Mouse (Mus musculus) spleen, adult 2 months (tissue): ENCODE data around the gene Sbp. TPM values are rescaled to one million over a fixed set of nuclear protein-coding genes. Genes with fewer than 3 reads are reported as not detected.

Source experiments
- DNase-seq, 2 experiments: peaks; one replicate each; pipeline versions ENCODE4 v3.0.0 to v3.0.0-alpha.2; 2012 to 2021; ENCODE audit warnings: low spot score in 2 of 2, low read depth in 1 of 2
- H3K27ac ChIP-seq: fragments of 200-500 bp; 2 replicates; pipeline ENCODE4 v1.5.1; 2012; ENCODE audit warnings: low read length, inconsistent platforms; ENCODE audit not compliant: insufficient read depth
- H3K27me3 ChIP-seq: fragments of 200-500 bp; 2 replicates; pipeline ENCODE4 v1.6.1; 2012; ENCODE audit warnings: mild to moderate bottlenecking, moderate library complexity, low read length, inconsistent platforms; ENCODE audit not compliant: control insufficient read depth, insufficient read depth
- H3K36me3 ChIP-seq: fragments of 200-500 bp; 2 replicates; pipeline ENCODE4 v1.6.1; 2012; ENCODE audit warnings: mild to moderate bottlenecking, low read length, inconsistent platforms; ENCODE audit not compliant: control insufficient read depth, insufficient read depth
- H3K4me1 ChIP-seq: fragments of 200-500 bp; 2 replicates; pipeline ENCODE4 v1.6.1; 2011; ENCODE audit warnings: inconsistent platforms; ENCODE audit not compliant: control insufficient read depth, insufficient read depth, insufficient read length
- H3K4me3 ChIP-seq: fragments of 200-500 bp; 2 replicates; pipeline ENCODE4 v1.5.1; 2011; ENCODE audit warnings: mild to moderate bottlenecking, inconsistent platforms; ENCODE audit not compliant: insufficient read depth, insufficient read length; ENCODE audit errors: extremely low read depth
- CTCF ChIP-seq: fragments of 200-500 bp; IDR thresholded peaks from 2 replicates; pipeline ENCODE4 v1.5.1; 2011; ENCODE audit warnings: mild to moderate bottlenecking, inconsistent platforms; ENCODE audit not compliant: insufficient read depth, insufficient read length, insufficient replicate concordance; ENCODE audit errors: extremely low read depth
- POLR2A ChIP-seq: fragments of 200-500 bp; IDR thresholded peaks from 2 replicates; pipeline ENCODE4 v1.6.1; 2011; ENCODE audit warnings: low read depth, low read length, inconsistent platforms
- WGBS: fragments of 180-500 bp; shearing (Covaris S2); methylation state at CpG from one replicate; pipeline ENCODE4 v1.1.7; 2018; 5-methylcytosine and 5-hydroxymethylcytosine counted together
- polyA plus RNA-seq: library from polyadenylated mRNA; depleted of rRNA; stranded (reverse); fragments of >200 nt; gene quantifications from 2 replicates; pipeline ENCODE4 v1.2.3, GENCODE M21; 2012; rRNA removed

Gene Sbp
- polyA plus RNA-seq, 1 experiment: not detected

GRCm38 (mm10) chr17:23989802-23990201 is 48.3 kb downstream of the Sbp start:
- Histone ChIP-seq H3K27ac (no peak overlapping the region), H3K27me3 (no peaks in the 10 kb centered on the region), H3K36me3 (no peaks in the 10 kb centered on the region), H3K4me3 (no peak overlapping the region), H3K4me1 (0 out of 2 replicates have a peak, but pooled peaks cover 3% of the 10 kb centered on the region)
- no peak for DNase-seq
- TF ChIP-seq POLR2A (no peak), CTCF (no peak)
- WGBS: 44% methylated on average over 2 of the region's 2 CpGs

GRCm38 (mm10) chr17:23992789-23993553 is 51.5 kb downstream of the Sbp start:
- Histone ChIP-seq H3K4me3 (no peak overlapping the region), H3K27me3 (no peaks in the 10 kb centered on the region), H3K27ac (no peak overlapping the region), H3K36me3 (no peaks in the 10 kb centered on the region), H3K4me1 (0 out of 2 replicates have a peak, but pooled peaks cover 3% of the 10 kb centered on the region)
- no peak for DNase-seq
- no peak for TF ChIP-seq POLR2A
- TF ChIP-seq CTCF: no peak
- WGBS: 78% methylated on average over 9 of the region's 9 CpGs

- 13% methylated on average over 31 of the region's 31 CpGs for WGBS
- Histone ChIP-seq H3K4me1 (0 out of 2 replicates have a peak, but pooled peaks cover 3% of the 10 kb centered on the region), H3K27me3 (no peaks in the 10 kb centered on the region), H3K4me3 (no peak overlapping the region), H3K36me3 (no peaks in the 10 kb centered on the region), H3K27ac (no peak overlapping the region)
- TF ChIP-seq CTCF (peak; percentile 53; the same call in 1 of the 2 replicates), POLR2A (no peak)
- peak; percentile 57 to 78 for DNase-seq
Observed at GRCm38 (mm10) chr17:23993559-23994428, 52.3 kb downstream of the Sbp start.

- H3K27ac ChIP-seq: no peak overlapping the region
- H3K4me1 ChIP-seq: 0 out of 2 replicates have a peak, but pooled peaks cover 3% of the 10 kb centered on the region
- H3K27me3 ChIP-seq: no peaks in the 10 kb centered on the region
- no peaks in the 10 kb centered on the region for H3K36me3 ChIP-seq
- no peak overlapping the region for H3K4me3 ChIP-seq
- no peak for TF ChIP-seq POLR2A
- no peak for TF ChIP-seq CTCF
- 85% methylated on average over 7 of the region's 7 CpGs for WGBS
- no peak for DNase-seq
Observed at GRCm38 (mm10) chr17:23994667-23995066, 53.2 kb downstream of the Sbp start.

Other genes with a start within 250 kb of the Sbp start
- gene 1520401A03Rik, start 218.9 kb upstream of the Sbp start, polyA plus RNA-seq: not detected in 2 replicates
- 48.3 and 74.8 TPM in 2 replicates for gene Pkmyt1, start 215.3 kb upstream of the Sbp start, polyA plus RNA-seq
- gene Paqr4, start 200.8 kb upstream of the Sbp start, polyA plus RNA-seq: 13.8 and 22.0 TPM in 2 replicates
- 0.65 and 0.92 TPM in 2 replicates for gene Kremen2, start 195.8 kb upstream of the Sbp start, polyA plus RNA-seq
- gene Flywch1, start 170.1 kb upstream of the Sbp start, polyA plus RNA-seq: 17.4 and 21.2 TPM in 2 replicates
- 1.4 and 1.5 TPM in 2 replicates for gene Flywch2, start 155.6 kb upstream of the Sbp start, polyA plus RNA-seq
- 601 and 671 TPM in 2 replicates for gene Srrm2, start 151.1 kb upstream of the Sbp start, polyA plus RNA-seq
- gene Elob, start 112.5 kb upstream of the Sbp start, polyA plus RNA-seq: 237 and 329 TPM in 2 replicates
- gene Prss33, start 105.6 kb upstream of the Sbp start, polyA plus RNA-seq: 0.08 and 0.09 TPM in 2 replicates
- 0.14 TPM in 1 of 2 replicates, not detected in the other for gene Prss32, start 97.8 kb upstream of the Sbp start, polyA plus RNA-seq
- gene Prss41, start 97.5 kb upstream of the Sbp start, polyA plus RNA-seq: 0.18 and 0.32 TPM in 2 replicates
- gene Prss21, start 73.6 kb upstream of the Sbp start, polyA plus RNA-seq: not detected in 2 replicates
- not detected in 2 replicates for gene Dcpp1, start 60.8 kb upstream of the Sbp start, polyA plus RNA-seq
- not detected in 2 replicates for gene Dcpp2, start 60.8 kb upstream of the Sbp start, polyA plus RNA-seq
- not detected in 2 replicates for gene Dcpp3, start 24.2 kb upstream of the Sbp start, polyA plus RNA-seq
- not detected in 2 replicates for gene Sbpl, start 13.6 kb downstream of the Sbp start, polyA plus RNA-seq
- 10.8 and 13.6 TPM in 2 replicates for gene Prss30, start 38.9 kb downstream of the Sbp start, polyA plus RNA-seq
- 0.06 TPM in 1 of 2 replicates, not detected in the other for gene Prss22, start 56.4 kb downstream of the Sbp start, polyA plus RNA-seq
- 0.07 TPM in 1 of 2 replicates, not detected in the other for gene Prss27, start 96.5 kb downstream of the Sbp start, polyA plus RNA-seq
- gene Kctd5, start 131.8 kb downstream of the Sbp start, polyA plus RNA-seq: 14.7 and 24.3 TPM in 2 replicates
- gene Pdpk1, start 209.3 kb downstream of the Sbp start, polyA plus RNA-seq: 12.4 and 16.0 TPM in 2 replicates
- 41.5 and 44.8 TPM in 2 replicates for gene Amdhd2, start 222.1 kb downstream of the Sbp start, polyA plus RNA-seq
- gene Atp6v0c, start 228.0 kb downstream of the Sbp start, polyA plus RNA-seq: 481 and 571 TPM in 2 replicates